Mouse (Mus musculus) thymus, adult 2 months (tissue): ENCODE measurements around the gene Obscn. TPM values are rescaled to one million over a fixed set of nuclear protein-coding genes. Genes with fewer than 3 reads are reported as not detected.

Source experiments
- DNase-seq: peaks from one replicate; pipeline ENCODE4 v3.0.0; 2021
- H3K27ac ChIP-seq: fragments of 200-500 bp; 2 replicates; pipeline ENCODE4 v1.5.1; 2012; ENCODE audit warnings: low read length, control low read depth; ENCODE audit not compliant: control insufficient read depth, insufficient read depth
- H3K27me3 ChIP-seq: fragments of 200-500 bp; 2 replicates; pipeline ENCODE4 v1.6.1; 2012; ENCODE audit warnings: mild to moderate bottlenecking, low read length, moderate library complexity, mixed read lengths; ENCODE audit not compliant: control insufficient read depth, insufficient read depth
- H3K36me3 ChIP-seq: fragments of 200-500 bp; 2 replicates; pipeline ENCODE4 v1.6.1; 2012; ENCODE audit warnings: mild to moderate bottlenecking, low read length, moderate library complexity; ENCODE audit not compliant: control insufficient read depth, insufficient read depth
- H3K4me1 ChIP-seq: fragments of 200-500 bp; replicated peaks from 2 replicates; pipeline ENCODE4 v1.6.1; 2012; ENCODE audit warnings: low read length; ENCODE audit not compliant: control insufficient read depth, insufficient read depth
- H3K4me3 ChIP-seq: fragments of 200-500 bp; 2 replicates; pipeline ENCODE4 v1.5.1; 2012; ENCODE audit warnings: mild to moderate bottlenecking, low read length, control low read depth, moderate library complexity; ENCODE audit not compliant: control insufficient read depth, insufficient read depth
- CTCF ChIP-seq: fragments of 200-500 bp; IDR thresholded peaks from 2 replicates; pipeline ENCODE4 v1.5.1; 2012; ENCODE audit warnings: mild to moderate bottlenecking, control low read depth, low read length, moderate library complexity, borderline replicate concordance; ENCODE audit not compliant: control insufficient read depth, poor library complexity, insufficient read depth; ENCODE audit errors: extremely low read depth
- POLR2A ChIP-seq: fragments of 200-500 bp; IDR thresholded peaks from 2 replicates; pipeline ENCODE4 v1.6.1; 2012; ENCODE audit warnings: mild to moderate bottlenecking, low read length, control low read depth, moderate library complexity; ENCODE audit not compliant: control insufficient read depth, poor library complexity, insufficient read depth; ENCODE audit errors: extremely low read depth
- WGBS: fragments of 180-500 bp; shearing (Covaris S2); methylation state at CpG from one replicate; pipeline ENCODE4 v1.1.7; 2018; 5-methylcytosine and 5-hydroxymethylcytosine counted together
- polyA plus RNA-seq: library from polyadenylated mRNA; depleted of rRNA; stranded (reverse); fragments of >200 nt; gene quantifications from 2 replicates; pipeline ENCODE4 v1.2.3, GENCODE M21; 2012; rRNA removed

Gene Obscn
- 2.4 and 14.5 TPM in 2 replicates for polyA plus RNA-seq

DNA sequence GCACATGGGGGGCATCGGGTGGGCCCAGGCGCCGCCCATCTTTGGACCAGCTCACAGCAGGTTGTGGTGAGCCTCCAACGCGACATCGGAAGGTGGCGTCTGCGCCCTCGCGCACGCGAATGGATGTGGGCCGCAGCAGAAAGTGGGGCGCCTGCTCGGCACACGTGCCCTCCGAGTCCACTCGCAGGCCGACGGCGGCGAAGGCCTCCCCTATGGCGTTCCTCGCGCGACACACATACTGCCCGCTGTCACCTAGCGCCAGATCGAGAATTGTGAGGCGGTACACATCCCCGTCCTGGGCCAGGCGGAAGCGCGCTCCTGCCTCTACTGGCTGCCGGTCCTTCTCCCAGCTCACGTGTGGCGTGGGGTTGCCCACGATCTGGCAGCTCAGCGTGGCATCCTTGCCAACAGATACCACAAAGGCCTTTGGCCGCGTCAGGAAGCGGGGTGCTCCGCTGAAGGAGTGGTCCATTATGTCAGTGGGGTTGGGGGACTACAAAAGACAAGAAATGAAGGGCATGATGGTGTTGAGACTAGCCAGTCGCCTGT, at the start of gene Obscn:
TSS of gene Obscn (minus strand) at position 499 of the 549 bp plus-strand sequence.
- DNase-seq, result no peak
- 20% methylated on average over 44 of the region's 44 CpGs for WGBS
- Histone ChIP-seq H3K27me3 (peaks cover 7% of the 10 kb centered on the region; the same call in 1 of the 2 replicates), H3K4me3 (no peak within 1 kb of the TSS), H3K27ac (no peak within 1 kb of the TSS), H3K4me1 (no peaks in the 10 kb centered on the region), H3K36me3 (no peaks in the 10 kb centered on the region)
- no peak for TF ChIP-seq POLR2A
- no peak for TF ChIP-seq CTCF

DNA sequence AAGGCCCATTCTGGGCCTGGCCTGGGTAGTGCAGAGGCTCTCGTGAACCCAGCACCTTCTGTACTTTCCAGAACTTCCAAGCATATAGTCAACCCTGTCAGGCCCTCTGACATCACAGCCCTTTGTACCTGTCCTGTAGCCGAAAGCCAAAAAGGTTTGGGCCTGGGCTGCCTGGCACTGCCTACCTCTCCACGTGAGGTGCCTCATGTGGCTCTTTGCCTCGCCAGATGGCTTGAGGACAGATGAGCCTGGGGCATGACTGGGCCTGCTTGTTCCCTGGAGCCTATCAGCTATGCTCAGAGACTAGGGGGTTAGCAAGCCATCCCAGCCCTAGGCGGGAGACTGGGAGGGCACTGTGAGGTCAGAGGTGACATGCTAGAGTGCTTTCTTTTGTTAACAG, 49.3 kb upstream of the Obscn start:
- WGBS, result 91% methylated on average over 5 of the region's 5 CpGs
- H3K4me1 ChIP-seq, result no peaks in the 10 kb centered on the region
- no peak overlapping the region for H3K27ac ChIP-seq
- H3K36me3 ChIP-seq, result no peaks in the 10 kb centered on the region
- H3K4me3 ChIP-seq, result no peak overlapping the region
- DNase-seq, result no peak
- no peak for TF ChIP-seq CTCF
- TF ChIP-seq POLR2A, result no peak
- H3K27me3 ChIP-seq, result no peaks in the 10 kb centered on the region

DNA sequence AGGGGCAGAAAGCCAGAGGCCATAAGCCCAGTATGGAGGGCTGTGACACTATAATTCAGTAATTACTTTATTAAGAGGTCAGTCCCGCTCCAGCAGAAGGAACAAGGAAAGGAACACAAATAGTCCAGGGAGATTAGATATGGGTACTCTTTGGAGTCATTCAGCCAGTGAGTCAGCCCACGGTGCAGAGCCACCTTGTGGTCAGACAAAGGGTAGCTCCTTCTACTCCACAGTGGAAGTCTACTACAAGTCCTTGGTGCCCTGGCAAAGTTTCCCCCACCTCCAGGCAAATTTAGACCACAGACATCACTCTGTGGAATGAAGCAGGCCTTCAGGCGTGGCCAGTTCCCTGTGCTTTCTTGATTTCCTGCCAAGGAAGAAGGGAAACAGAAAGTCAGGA, 47.6 kb upstream of the Obscn start:
- H3K27ac ChIP-seq, result no peak overlapping the region
- TF ChIP-seq CTCF, result no peak
- no peak for TF ChIP-seq POLR2A
- WGBS, result 64% methylated on average over 3 of the region's 3 CpGs

DNA sequence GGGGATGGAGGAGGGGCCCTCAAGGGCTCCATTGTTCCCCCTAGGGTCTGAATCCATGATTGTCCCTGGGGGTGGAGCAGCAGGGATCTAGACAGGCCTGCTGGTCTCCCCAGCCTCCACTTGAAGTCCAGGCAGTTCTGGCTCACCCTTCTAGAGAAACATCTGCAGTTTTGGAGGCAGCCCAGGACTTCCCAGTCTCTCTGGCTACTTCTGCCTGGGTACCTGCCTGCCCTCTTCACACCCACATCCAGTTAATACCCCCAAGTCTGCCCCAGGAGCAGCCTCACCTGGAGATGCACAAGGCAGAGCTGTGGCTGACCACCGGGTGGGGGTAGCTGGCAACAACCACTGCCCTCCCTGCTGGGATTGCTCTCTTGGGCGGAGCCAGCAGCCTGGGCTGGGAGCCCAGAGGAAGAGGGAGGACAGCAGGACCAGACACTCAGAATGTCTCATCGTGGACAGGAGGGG, 46.7 kb upstream of the Obscn start, which contains the start of gene Gjc2:
TSS of gene Gjc2 (minus strand) at position 350 of the 468 bp plus-strand sequence.
- Histone ChIP-seq H3K4me1 (no peaks in the 10 kb centered on the region), H3K27ac (no peak within 1 kb of the TSS), H3K36me3 (no peaks in the 10 kb centered on the region), H3K4me3 (no peak within 1 kb of the TSS), H3K27me3 (no peaks in the 10 kb centered on the region)
- no peak for TF ChIP-seq CTCF
- no peak for TF ChIP-seq POLR2A
- no peak for DNase-seq
- 85% methylated on average over 3 of the region's 3 CpGs for WGBS

More for the DNA sequence above, 47.6 kb upstream of the Obscn start:
- Histone ChIP-seq H3K4me1 (no peaks in the 10 kb centered on the region), H3K27me3 (no peaks in the 10 kb centered on the region), H3K36me3 (no peaks in the 10 kb centered on the region), H3K4me3 (no peak overlapping the region)
- no peak for DNase-seq

DNA sequence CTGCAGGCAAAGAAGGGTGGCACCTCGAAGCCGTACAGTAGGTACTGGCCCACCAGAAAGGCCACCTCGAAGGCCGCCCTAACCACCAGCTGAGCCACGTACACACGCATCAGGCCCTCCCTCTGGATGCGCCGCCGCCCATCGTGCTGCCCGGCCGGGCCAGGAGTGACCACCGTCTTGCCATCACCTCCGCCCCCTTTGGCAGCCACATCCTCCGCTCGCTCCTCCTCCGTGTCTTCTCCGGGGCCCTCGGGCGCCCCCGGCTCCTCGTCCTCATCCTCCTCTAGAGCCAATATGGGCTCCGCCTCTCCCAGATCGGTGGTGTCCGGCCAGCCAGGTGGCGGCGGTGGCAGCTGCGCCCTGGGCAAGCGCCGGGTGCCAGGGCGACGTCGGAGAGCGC, 40.7 kb upstream of the Obscn start:
- H3K36me3 ChIP-seq, result no peaks in the 10 kb centered on the region
- 23% methylated on average over 34 of the region's 34 CpGs for WGBS
- no peak for DNase-seq
- no peak overlapping the region for H3K27ac ChIP-seq
- H3K4me3 ChIP-seq, result no peak overlapping the region
- H3K4me1 ChIP-seq, result no peaks in the 10 kb centered on the region
- H3K27me3 ChIP-seq, result peaks cover 7% of the 10 kb centered on the region; the same call in 1 of the 2 replicates
- TF ChIP-seq CTCF (no peak), POLR2A (no peak)

DNA sequence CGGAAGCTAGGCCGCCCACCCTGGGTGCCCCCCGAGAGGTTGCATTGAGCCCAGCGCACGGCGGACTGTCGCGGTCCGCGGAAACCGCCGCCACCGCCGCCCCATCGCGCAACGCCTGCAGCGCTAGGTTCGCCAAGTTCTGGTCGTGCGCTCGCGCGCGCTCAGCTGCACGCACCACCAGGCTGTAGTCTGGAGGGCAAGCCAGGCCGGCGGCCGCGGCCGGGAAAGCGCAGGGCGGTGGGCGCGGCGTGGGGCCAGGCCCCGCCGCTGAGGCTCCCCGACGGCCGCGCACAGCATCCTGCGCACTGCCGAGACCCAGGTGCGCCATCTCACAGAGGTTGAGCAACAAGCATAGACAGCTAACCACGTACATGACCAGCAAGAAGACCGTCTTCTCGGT, 40.3 kb upstream of the Obscn start:
- Histone ChIP-seq H3K4me3 (no peak overlapping the region), H3K4me1 (no peaks in the 10 kb centered on the region)
- 3% methylated on average over 47 of the region's 48 CpGs for WGBS

DNA sequence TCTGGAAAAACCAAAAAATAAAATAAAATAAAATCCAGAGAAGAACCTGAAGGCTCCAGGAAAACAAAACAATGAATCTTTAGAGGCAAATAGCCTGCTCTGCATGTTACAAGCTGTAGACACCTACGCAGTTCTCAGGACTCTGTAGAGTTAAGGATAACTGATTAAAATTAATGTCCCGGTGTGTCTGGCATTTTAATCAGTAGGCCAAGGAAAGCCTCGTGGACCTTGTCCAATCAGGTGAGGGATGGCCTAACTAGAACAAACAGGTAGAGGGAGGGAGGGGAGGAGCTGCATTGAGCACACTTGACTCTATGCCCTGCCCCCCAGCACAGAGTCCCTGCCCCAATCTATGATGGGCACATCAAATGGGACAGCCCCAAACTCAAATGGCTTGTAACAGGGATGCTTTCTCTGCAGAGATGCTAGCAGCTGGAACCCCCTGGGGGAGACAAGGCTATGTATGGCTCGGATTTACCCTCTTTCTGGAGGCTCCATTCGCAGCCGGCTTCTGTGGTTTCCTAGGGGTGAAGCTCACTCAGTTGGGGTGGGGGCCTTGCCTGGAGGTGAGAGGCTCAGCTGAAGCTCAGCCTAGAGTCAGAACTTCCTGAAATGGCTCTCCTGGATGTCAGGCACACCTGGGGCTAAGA, 38.1 kb upstream of the Obscn start:
- DNase-seq, result no peak
- Histone ChIP-seq H3K36me3 (no peaks in the 10 kb centered on the region), H3K27me3 (peaks cover 7% of the 10 kb centered on the region; the same call in 1 of the 2 replicates), H3K27ac (no peak overlapping the region), H3K4me1 (no peaks in the 10 kb centered on the region), H3K4me3 (no peak overlapping the region)
- TF ChIP-seq CTCF, result no peak
- no peak for TF ChIP-seq POLR2A
- WGBS, result 65% methylated on average over 6 of the region's 6 CpGs

More for the DNA sequence above, 40.3 kb upstream of the Obscn start:
- Histone ChIP-seq H3K27ac (no peak overlapping the region), H3K36me3 (no peaks in the 10 kb centered on the region), H3K27me3 (peaks cover 7% of the 10 kb centered on the region; the same call in 1 of the 2 replicates)
- no peak for TF ChIP-seq CTCF
- TF ChIP-seq POLR2A, result no peak
- DNase-seq, result no peak
